Mouse (Mus musculus) thymus, postnatal 0 days (tissue): ENCODE results near the gene Egfl8. TPM values are rescaled to one million over a fixed set of nuclear protein-coding genes. Genes with fewer than 3 reads are reported as not detected.

Experiments
- DNase-seq: peaks from one replicate; pipeline ENCODE4 v3.0.0-alpha.2; 2015; ENCODE audit warnings: low spot score
- polyA plus RNA-seq: library from polyadenylated mRNA; unstranded; fragments of >200 nt; fragmentation: Nextera tagmentation; extraction: Ambion mirVana; gene quantifications from 2 replicates; pipeline ENCODE4 v1.2.1, GENCODE M21; 2015

The Egfl8 gene
- polyA plus RNA-seq, 1 experiment from 2014 or later, result 3.3 TPM

GRCm38 (mm10) chr17:34597566-34598095 lies 18.1 kb downstream of the Egfl8 start, which contains the start of gene Ager:
Ager (plus strand) TSS chr17:34597862.
- no peak for DNase-seq

- no peak for DNase-seq
Observed at GRCm38 (mm10) chr17:34596098-34596497, 19.7 kb downstream of the Egfl8 start.

- no peak for DNase-seq
Observed at GRCm38 (mm10) chr17:34593752-34594525, 21.8 kb downstream of the Egfl8 start.

GRCm38 (mm10) chr17:34592581-34593549 lies 22.9 kb downstream of the Egfl8 start:
- peak; percentile 28 for DNase-seq

GRCm38 (mm10) chr17:34591994-34592375 lies 23.8 kb downstream of the Egfl8 start:
- DNase-seq, result peak; percentile 88

- peak; percentile 15 for DNase-seq
Observed at GRCm38 (mm10) chr17:34591029-34591993, 24.5 kb downstream of the Egfl8 start, which contains the start of gene Pbx2. Pbx2 (plus strand) TSS chr17:34591266.

GRCm38 (mm10) chr17:34590154-34590987 lies 25.4 kb downstream of the Egfl8 start:
- no peak for DNase-seq

- peak; percentile 77 for DNase-seq
Observed at GRCm38 (mm10) chr17:34589681-34590101, 26.1 kb downstream of the Egfl8 start, which contains the start of gene Gpsm3. Gpsm3 (plus strand) TSS chr17:34589806.

- DNase-seq, result peak; percentile 52
Observed at GRCm38 (mm10) chr17:34589206-34589605, 26.6 kb downstream of the Egfl8 start.

GRCm38 (mm10) chr17:34588767-34589166 lies 27.0 kb downstream of the Egfl8 start:
- peak; percentile 17 for DNase-seq

- no peak for DNase-seq
Observed at GRCm38 (mm10) chr17:34587814-34588213, 28.0 kb downstream of the Egfl8 start.

- DNase-seq, result peak; percentile 97
Observed at GRCm38 (mm10) chr17:34587423-34587811, 28.4 kb downstream of the Egfl8 start.

- peak; percentile 88 for DNase-seq
Observed at GRCm38 (mm10) chr17:34586796-34587422, 28.9 kb downstream of the Egfl8 start.

- DNase-seq, result no peak
Observed at GRCm38 (mm10) chr17:34585877-34586771, 29.6 kb downstream of the Egfl8 start.

GRCm38 (mm10) chr17:34585121-34585520 lies 30.6 kb downstream of the Egfl8 start:
- no peak for DNase-seq

- DNase-seq, result no peak
Observed at GRCm38 (mm10) chr17:34583819-34584218, 32.0 kb downstream of the Egfl8 start.

- no peak for DNase-seq
Observed at GRCm38 (mm10) chr17:34583397-34583796, 32.4 kb downstream of the Egfl8 start.

GRCm38 (mm10) chr17:34582528-34582927 lies 33.2 kb downstream of the Egfl8 start:
- DNase-seq, result no peak
